Mouse (Mus musculus): ENCODE data around the gene Nol3.
"Not testable (repeated sequence)": the region's sequence is repeated elsewhere in the genome, so short reads cannot be mapped to it uniquely, and the experiment has no call there.

Nol3 gene

GRCm38 (mm10) chr8:105289805-105290460 is 14.0 kb downstream of the Nol3 start, which contains the start of gene 4931428F04Rik:
4931428F04Rik (minus strand) TSS chr8:105289864.
- peak in 1 of 2 experiments; percentile 38 for DNase-seq (ENCODE audit: low spot score in 2 of 2)

GRCm38 (mm10) chr8:105290554-105291314 is 14.8 kb downstream of the Nol3 start:
- DNase-seq (ENCODE audit: low spot score in 2 of 2) = peak; percentile 76 to 80

- not testable (repeated sequence) for DNase-seq (ENCODE audit: low spot score in 2 of 2)
Observed at GRCm38 (mm10) chr8:105291364-105291763, 15.4 kb downstream of the Nol3 start.

- not testable (repeated sequence) for DNase-seq (ENCODE audit: low spot score in 2 of 2)
Observed at GRCm38 (mm10) chr8:105291802-105292201, 15.9 kb downstream of the Nol3 start.

GRCm38 (mm10) chr8:105292471-105292870 is 16.5 kb downstream of the Nol3 start:
- no peak for DNase-seq (ENCODE audit: low spot score in 2 of 2)

GRCm38 (mm10) chr8:105293405-105293804 is 17.5 kb downstream of the Nol3 start:
- DNase-seq (ENCODE audit: low spot score in 2 of 2) = no peak

- no peak for DNase-seq (ENCODE audit: low spot score in 2 of 2)
Observed at GRCm38 (mm10) chr8:105294776-105295175, 18.8 kb downstream of the Nol3 start.

- DNase-seq (ENCODE audit: low spot score in 2 of 2) = no peak
Observed at GRCm38 (mm10) chr8:105295256-105295655, 19.3 kb downstream of the Nol3 start.

- no peak for DNase-seq (ENCODE audit: low spot score in 2 of 2)
Observed at GRCm38 (mm10) chr8:105295895-105296573, 20.1 kb downstream of the Nol3 start, which contains the start of gene Exoc3l. Exoc3l (minus strand) TSS chr8:105296101.

- DNase-seq (ENCODE audit: low spot score in 2 of 2) = peak; percentile 92 to 94
Observed at GRCm38 (mm10) chr8:105297511-105298192, 21.7 kb downstream of the Nol3 start, which contains the start of gene E2f4. E2f4 (plus strand) TSS chr8:105297663.

- DNase-seq (ENCODE audit: low spot score in 2 of 2) = no peak
Observed at GRCm38 (mm10) chr8:105298351-105299252, 22.7 kb downstream of the Nol3 start.

GRCm38 (mm10) chr8:105299962-105300361 is 24.0 kb downstream of the Nol3 start:
- no peak for DNase-seq (ENCODE audit: low spot score in 2 of 2)

- no peak for DNase-seq (ENCODE audit: low spot score in 2 of 2)
Observed at GRCm38 (mm10) chr8:105303396-105303795, 27.5 kb downstream of the Nol3 start.

- no peak for DNase-seq (ENCODE audit: low spot score in 2 of 2)
Observed at GRCm38 (mm10) chr8:105303874-105304273, 27.9 kb downstream of the Nol3 start.

- no peak for DNase-seq (ENCODE audit: low spot score in 2 of 2)
Observed at GRCm38 (mm10) chr8:105304325-105305210, 28.6 kb downstream of the Nol3 start.

- peak; percentile 50 to 51 for DNase-seq (ENCODE audit: low spot score in 2 of 2)
Observed at GRCm38 (mm10) chr8:105305211-105306145, 29.5 kb downstream of the Nol3 start, which contains the start of gene Elmo3. Elmo3 (plus strand) TSS chr8:105305601.

- no peak for DNase-seq (ENCODE audit: low spot score in 2 of 2)
Observed at GRCm38 (mm10) chr8:105306146-105306691, 30.3 kb downstream of the Nol3 start.

- DNase-seq (ENCODE audit: low spot score in 2 of 2) = no peak
Observed at GRCm38 (mm10) chr8:105307670-105308069, 31.7 kb downstream of the Nol3 start.
